Mouse (Mus musculus) heart, postnatal 0 days (tissue): ENCODE data around the gene Qtrt2.

Source experiments
- CTCF ChIP-seq: IDR thresholded peaks from 2 replicates; pipeline ENCODE4 v1.5.1; 2016; ENCODE audit warnings: antibody characterized with exemption, control low read depth, low read depth
- EP300 ChIP-seq: IDR thresholded peaks from 2 replicates; pipeline ENCODE4 v1.6.1; 2016; ENCODE audit warnings: antibody characterized with exemption, low read depth

- no peak for TF ChIP-seq EP300
- no peak for TF ChIP-seq CTCF
Measured at GRCm38 (mm10) chr16:43972391-43972790, 45.8 kb upstream of the Qtrt2 start.
